Mouse (Mus musculus): ENCODE results near the gene Ate1. TPM values are rescaled to one million over a fixed set of nuclear protein-coding genes. Genes with fewer than 3 reads are reported as not detected.
A peak's percentile ranks its signal among the peaks of the same experiment; 100 is the strongest.
"Not testable (repeated sequence)": the region's sequence is repeated elsewhere in the genome, so short reads cannot be mapped to it uniquely, and the experiment has no call there.

Ate1 gene
- polyA plus RNA-seq, 1 experiment = 3.3 TPM

GRCm38 (mm10) chr7:130503006-130503405 lies 17.2 kb downstream of the Ate1 start:
- TF ChIP-seq CTCF (IDR thresholded peaks at IDR 0.05; ENCODE audit: extremely low read depth, insufficient read length, insufficient replicate concordance, low read depth, low read length) = no peak
- TF ChIP-seq POLR2A (IDR thresholded peaks at IDR 0.05; ENCODE audit: low read depth, low read length) = no peak
- H3K4me3 ChIP-seq (ENCODE audit: low read depth, low read length) = no peak overlapping the region
- H3K27me3 ChIP-seq (ENCODE audit: control insufficient read depth, insufficient read depth, low read length) = no peaks in the 10 kb centered on the region
- no peak overlapping the region for H3K27ac ChIP-seq (ENCODE audit: insufficient read depth, low read depth, low read length)
- 90% methylated on average over 5 of the region's 5 CpGs for WGBS
- no peaks in the 10 kb centered on the region for H3K4me1 ChIP-seq (ENCODE audit: control insufficient read depth, insufficient read depth, insufficient read length, low read length)
- H3K36me3 ChIP-seq (ENCODE audit: control insufficient read depth, insufficient read depth, low read length) = peaks cover 37% of the 10 kb centered on the region

DNA sequence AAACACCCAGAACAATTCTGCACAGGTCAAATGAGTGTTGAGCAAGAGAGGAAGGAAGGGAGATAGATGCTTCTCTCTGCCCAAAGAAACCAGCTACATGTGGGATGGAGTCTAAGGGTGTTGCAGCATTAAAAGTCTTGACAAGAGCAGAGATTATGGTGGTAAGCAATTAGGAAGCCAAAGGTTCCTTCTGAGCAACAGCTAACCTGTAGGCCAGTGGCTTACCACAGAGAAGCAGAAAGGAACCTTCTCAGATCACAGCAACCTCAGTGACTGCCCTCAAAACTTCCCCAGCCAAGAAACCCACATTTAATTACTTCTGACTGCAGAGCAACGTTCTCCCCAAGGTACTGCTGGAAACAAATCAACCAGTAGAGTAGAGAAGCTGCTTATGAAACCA lies 18.7 kb downstream of the Ate1 start:
- TF ChIP-seq CTCF (IDR thresholded peaks at IDR 0.05; ENCODE audit: extremely low read depth, insufficient read length, insufficient replicate concordance, low read depth, low read length) (no peak), POLR2A (IDR thresholded peaks at IDR 0.05; ENCODE audit: low read depth, low read length) (no peak)
- Histone ChIP-seq H3K36me3 (ENCODE audit: control insufficient read depth, insufficient read depth, low read length) (peaks cover 30% of the 10 kb centered on the region), H3K27me3 (ENCODE audit: control insufficient read depth, insufficient read depth, low read length) (no peaks in the 10 kb centered on the region), H3K4me1 (ENCODE audit: control insufficient read depth, insufficient read depth, insufficient read length, low read length) (no peaks in the 10 kb centered on the region), H3K4me3 (ENCODE audit: low read depth, low read length) (no peak overlapping the region), H3K27ac (ENCODE audit: insufficient read depth, low read depth, low read length) (no peak overlapping the region)
- WGBS = 63% methylated on average over 1 of the region's 1 CpGs

DNA sequence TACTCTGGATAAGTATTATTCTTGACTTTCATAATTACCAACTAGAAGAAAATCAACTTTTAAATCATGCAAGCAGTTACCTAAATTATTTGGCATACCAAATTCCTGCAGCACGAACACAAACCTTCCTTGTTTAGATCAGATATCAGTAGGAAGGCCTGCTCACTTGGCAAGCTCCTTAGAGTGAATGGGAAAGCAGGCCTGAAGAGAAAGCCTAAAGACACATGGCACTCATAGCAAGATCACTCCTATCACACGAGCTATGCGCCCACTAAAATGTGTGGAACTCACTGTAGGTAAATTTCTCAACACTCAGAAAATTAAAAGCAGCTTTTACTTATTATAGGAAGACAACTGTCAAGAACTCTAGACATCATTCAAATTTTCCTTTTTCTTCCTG lies 26.8 kb downstream of the Ate1 start:
- TF ChIP-seq POLR2A (IDR thresholded peaks at IDR 0.05; ENCODE audit: low read depth, low read length) (no peak), CTCF (IDR thresholded peaks at IDR 0.05; ENCODE audit: extremely low read depth, insufficient read length, insufficient replicate concordance, low read depth, low read length) (no peak)
- no peaks in the 10 kb centered on the region for H3K27me3 ChIP-seq (ENCODE audit: control insufficient read depth, insufficient read depth, low read length)
- peaks cover 12% of the 10 kb centered on the region for H3K36me3 ChIP-seq (ENCODE audit: control insufficient read depth, insufficient read depth, low read length)
- no peak overlapping the region for H3K4me3 ChIP-seq (ENCODE audit: low read depth, low read length)
- no peaks in the 10 kb centered on the region for H3K4me1 ChIP-seq (ENCODE audit: control insufficient read depth, insufficient read depth, insufficient read length, low read length)
- H3K27ac ChIP-seq (ENCODE audit: insufficient read depth, low read depth, low read length) = no peak overlapping the region
- WGBS = 75% methylated on average over 3 of the region's 3 CpGs

DNA sequence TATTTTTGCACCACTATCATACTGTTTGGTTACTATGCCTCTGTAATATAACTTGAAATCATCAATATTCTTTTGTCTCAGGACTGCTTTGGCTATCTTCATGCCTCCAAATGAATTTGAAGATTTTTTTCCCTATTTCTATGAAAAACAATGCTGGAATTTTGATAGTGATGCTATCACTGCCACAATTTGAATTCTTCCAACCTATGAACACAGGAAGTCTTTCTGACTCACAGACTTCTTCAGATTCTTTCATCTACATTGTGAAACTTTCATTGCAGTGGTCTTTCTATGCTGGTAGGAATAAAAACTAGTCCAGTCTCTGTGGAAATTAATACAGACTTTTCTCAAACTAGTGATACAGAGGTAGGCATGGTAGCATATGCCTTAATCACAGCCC lies 28.1 kb downstream of the Ate1 start:
- TF ChIP-seq POLR2A (IDR thresholded peaks at IDR 0.05; ENCODE audit: low read depth, low read length) (no peak), CTCF (IDR thresholded peaks at IDR 0.05; ENCODE audit: extremely low read depth, insufficient read length, insufficient replicate concordance, low read depth, low read length) (no peak)
- no peaks in the 10 kb centered on the region for H3K27me3 ChIP-seq (ENCODE audit: control insufficient read depth, insufficient read depth, low read length)
- peaks cover 10% of the 10 kb centered on the region for H3K36me3 ChIP-seq (ENCODE audit: control insufficient read depth, insufficient read depth, low read length)
- no peak overlapping the region for H3K4me3 ChIP-seq (ENCODE audit: low read depth, low read length)
- H3K4me1 ChIP-seq (ENCODE audit: control insufficient read depth, insufficient read depth, insufficient read length, low read length) = no peaks in the 10 kb centered on the region
- H3K27ac ChIP-seq (ENCODE audit: insufficient read depth, low read depth, low read length) = no peak overlapping the region

GRCm38 (mm10) chr7:130479003-130479402 lies 41.2 kb downstream of the Ate1 start:
- H3K27me3 ChIP-seq (ENCODE audit: control insufficient read depth, insufficient read depth, low read length); H3K4me3 ChIP-seq (ENCODE audit: low read depth, low read length); H3K4me1 ChIP-seq (ENCODE audit: control insufficient read depth, insufficient read depth, insufficient read length, low read length); H3K27ac ChIP-seq (ENCODE audit: insufficient read depth, low read depth, low read length): not testable (repeated sequence)
- 91% methylated on average over 3 of the region's 3 CpGs for WGBS
- peaks cover 12% of the 10 kb centered on the region for H3K36me3 ChIP-seq (ENCODE audit: control insufficient read depth, insufficient read depth, low read length)

DNA sequence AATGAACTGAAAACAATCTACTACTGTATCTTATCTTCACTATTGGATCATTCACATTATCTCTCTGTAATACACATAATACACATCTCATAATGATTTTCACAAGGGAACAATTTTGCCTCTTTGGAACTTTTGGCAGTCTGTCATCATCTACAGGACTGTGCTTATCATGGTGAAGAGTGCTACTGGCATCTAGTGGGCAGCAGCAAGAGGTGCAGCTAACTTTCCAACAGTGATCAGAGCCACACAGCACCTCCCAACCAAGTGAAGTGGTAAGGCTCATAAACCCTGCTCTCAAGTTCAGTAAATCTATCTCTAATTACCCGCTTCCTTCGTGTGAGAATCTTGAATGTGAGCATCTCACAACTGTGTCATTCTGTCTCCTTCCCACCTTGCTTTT lies 44.2 kb downstream of the Ate1 start:
- 44% methylated on average over 2 of the region's 2 CpGs for WGBS
- H3K27me3 ChIP-seq (ENCODE audit: control insufficient read depth, insufficient read depth, low read length) = no peaks in the 10 kb centered on the region
- no peak overlapping the region for H3K4me3 ChIP-seq (ENCODE audit: low read depth, low read length)
- no peak overlapping the region for H3K27ac ChIP-seq (ENCODE audit: insufficient read depth, low read depth, low read length)
- TF ChIP-seq CTCF (IDR thresholded peaks at IDR 0.05; ENCODE audit: extremely low read depth, insufficient read length, insufficient replicate concordance, low read depth, low read length) = peak; percentile 40; the same call in 1 of the 2 replicates
- no peak for TF ChIP-seq POLR2A (IDR thresholded peaks at IDR 0.05; ENCODE audit: low read depth, low read length)
- H3K4me1 ChIP-seq (ENCODE audit: control insufficient read depth, insufficient read depth, insufficient read length, low read length) = no peaks in the 10 kb centered on the region
- peaks cover 13% of the 10 kb centered on the region for H3K36me3 ChIP-seq (ENCODE audit: control insufficient read depth, insufficient read depth, low read length)

- H3K4me1 ChIP-seq (ENCODE audit: control insufficient read depth, insufficient read depth, insufficient read length, low read length) = no peaks in the 10 kb centered on the region
- peaks cover 8% of the 10 kb centered on the region; the same call in 1 of the 2 replicates for H3K36me3 ChIP-seq (ENCODE audit: control insufficient read depth, insufficient read depth, low read length)
- no peak overlapping the region for H3K27ac ChIP-seq (ENCODE audit: insufficient read depth, low read depth, low read length)
- TF ChIP-seq POLR2A (IDR thresholded peaks at IDR 0.05; ENCODE audit: low read depth, low read length) (no peak), CTCF (IDR thresholded peaks at IDR 0.05; ENCODE audit: extremely low read depth, insufficient read length, insufficient replicate concordance, low read depth, low read length) (no peak)
- H3K4me3 ChIP-seq (ENCODE audit: low read depth, low read length) = no peak overlapping the region
- WGBS = 82% methylated on average over 3 of the region's 3 CpGs
- H3K27me3 ChIP-seq (ENCODE audit: control insufficient read depth, insufficient read depth, low read length) = no peaks in the 10 kb centered on the region
Measured at GRCm38 (mm10) chr7:130473881-130474280, 46.3 kb downstream of the Ate1 start.

GRCm38 (mm10) chr7:130472683-130473082 lies 47.5 kb downstream of the Ate1 start:
- H3K4me3 ChIP-seq (ENCODE audit: low read depth, low read length) = no peak overlapping the region
- TF ChIP-seq POLR2A (IDR thresholded peaks at IDR 0.05; ENCODE audit: low read depth, low read length) (no peak), CTCF (IDR thresholded peaks at IDR 0.05; ENCODE audit: extremely low read depth, insufficient read length, insufficient replicate concordance, low read depth, low read length) (no peak)
- peaks cover 6% of the 10 kb centered on the region; the same call in 1 of the 2 replicates for H3K36me3 ChIP-seq (ENCODE audit: control insufficient read depth, insufficient read depth, low read length)
- H3K27ac ChIP-seq (ENCODE audit: insufficient read depth, low read depth, low read length) = no peak overlapping the region
- 82% methylated on average over 6 of the region's 6 CpGs for WGBS
- no peaks in the 10 kb centered on the region for H3K4me1 ChIP-seq (ENCODE audit: control insufficient read depth, insufficient read depth, insufficient read length, low read length)
- H3K27me3 ChIP-seq (ENCODE audit: control insufficient read depth, insufficient read depth, low read length) = no peaks in the 10 kb centered on the region

Measured in small intestine, adult 2 months (tissue).